Mouse (Mus musculus) myocyte (in vitro differentiated cells): ENCODE measurements around the gene Acsbg1. TPM values are rescaled to one million over a fixed set of nuclear protein-coding genes. Genes with fewer than 3 reads are reported as not detected.

Source experiments
- H3K27me3 ChIP-seq: one replicate; pipeline ENCODE4 v1.6.1; 2011; ENCODE audit not compliant: control insufficient read depth, insufficient read depth, insufficient read length
- H3K36me3 ChIP-seq: one replicate; pipeline ENCODE4 v1.6.1; 2011; ENCODE audit not compliant: control insufficient read depth, insufficient read depth
- H3K4me2 ChIP-seq: one replicate; pipeline ENCODE4 v1.6.1; 2011; ENCODE audit warnings: low read depth, control low read depth
- H3K4me3 ChIP-seq: one replicate; pipeline ENCODE4 v1.5.1; 2011; ENCODE audit warnings: mild to moderate bottlenecking, control low read depth, moderate library complexity
- H3K79me2 ChIP-seq: one replicate; pipeline ENCODE4 v1.6.1; 2011; ENCODE audit not compliant: control insufficient read depth, insufficient read depth
- H3ac ChIP-seq: one replicate; pipeline ENCODE4 v1.6.1; 2011; ENCODE audit not compliant: control insufficient read depth, insufficient read length
- CEBPB ChIP-seq: IDR thresholded peaks from 2 replicates; pipeline ENCODE4 v1.6.1; 2011; ENCODE audit warnings: mild to moderate bottlenecking, moderate library complexity; ENCODE audit not compliant: poor library complexity, insufficient read depth, severe bottlenecking
- E2F4 ChIP-seq: IDR thresholded peaks from one replicate; pipeline ENCODE4 v1.6.1; 2011; ENCODE audit warnings: mild to moderate bottlenecking, control low read depth, moderate library complexity; ENCODE audit not compliant: insufficient read depth
- MAX ChIP-seq: IDR thresholded peaks from one replicate; pipeline ENCODE4 v1.6.1; 2011; ENCODE audit warnings: low read depth, mild to moderate bottlenecking, control low read depth
- MYOD1 ChIP-seq, 3 experiments: IDR thresholded peaks; one replicate each; pipeline ENCODE4 v1.6.1; 2011; ENCODE audit warnings: control low read depth in 2 of 3, low read depth in 2 of 3, mild to moderate bottlenecking in 2 of 3, moderate library complexity in 1 of 3; ENCODE audit not compliant: insufficient read length in 2 of 3, control insufficient read depth in 1 of 3
- MYOG ChIP-seq, 3 experiments: IDR thresholded peaks; one replicate each; pipeline ENCODE4 v1.6.1; 2011; ENCODE audit warnings: control low read depth in 2 of 3, low read depth in 2 of 3, mild to moderate bottlenecking in 2 of 3; ENCODE audit not compliant: insufficient read length in 2 of 3, control insufficient read depth in 1 of 3, insufficient read depth in 1 of 3
- POLR2A ChIP-seq: IDR thresholded peaks from one replicate; pipeline ENCODE4 v1.6.1; 2011; ENCODE audit warnings: low read depth, mild to moderate bottlenecking, control low read depth, moderate library complexity; ENCODE audit not compliant: insufficient read length
- POLR2AphosphoS2 ChIP-seq: IDR thresholded peaks from one replicate; pipeline ENCODE4 v1.6.1; 2011; ENCODE audit warnings: low read depth, control low read depth; ENCODE audit not compliant: insufficient read length
- REST ChIP-seq: IDR thresholded peaks from one replicate; pipeline ENCODE4 v1.6.1; 2011; ENCODE audit warnings: mild to moderate bottlenecking, control low read depth, moderate library complexity; ENCODE audit not compliant: insufficient read depth, insufficient read length
- SRF ChIP-seq: IDR thresholded peaks from one replicate; pipeline ENCODE4 v1.6.1; 2011; ENCODE audit warnings: low read depth; ENCODE audit not compliant: control insufficient read depth, insufficient read length
- TCF12 ChIP-seq: IDR thresholded peaks from one replicate; pipeline ENCODE4 v1.6.1; 2011; ENCODE audit warnings: mild to moderate bottlenecking, control low read depth; ENCODE audit not compliant: poor library complexity, insufficient read depth, severe bottlenecking
- TCF3 ChIP-seq: IDR thresholded peaks from one replicate; pipeline ENCODE4 v1.6.1; 2011; ENCODE audit warnings: low read depth, control low read depth; ENCODE audit not compliant: insufficient read length
- USF1 ChIP-seq: IDR thresholded peaks from one replicate; pipeline ENCODE4 v1.6.1; 2011; ENCODE audit warnings: low read depth, mild to moderate bottlenecking, control low read depth, moderate library complexity
- polyA plus RNA-seq: library from polyadenylated mRNA; unstranded; fragments of >200 nt; fragmentation: generic; extraction: Trizol; gene quantifications from one replicate; pipeline ENCODE4 v1.2.1, GENCODE M21; 2012; ENCODE audit warnings: missing spikeins

Acsbg1 gene
- polyA plus RNA-seq, 1 experiment, result 48.0 TPM

DNA sequence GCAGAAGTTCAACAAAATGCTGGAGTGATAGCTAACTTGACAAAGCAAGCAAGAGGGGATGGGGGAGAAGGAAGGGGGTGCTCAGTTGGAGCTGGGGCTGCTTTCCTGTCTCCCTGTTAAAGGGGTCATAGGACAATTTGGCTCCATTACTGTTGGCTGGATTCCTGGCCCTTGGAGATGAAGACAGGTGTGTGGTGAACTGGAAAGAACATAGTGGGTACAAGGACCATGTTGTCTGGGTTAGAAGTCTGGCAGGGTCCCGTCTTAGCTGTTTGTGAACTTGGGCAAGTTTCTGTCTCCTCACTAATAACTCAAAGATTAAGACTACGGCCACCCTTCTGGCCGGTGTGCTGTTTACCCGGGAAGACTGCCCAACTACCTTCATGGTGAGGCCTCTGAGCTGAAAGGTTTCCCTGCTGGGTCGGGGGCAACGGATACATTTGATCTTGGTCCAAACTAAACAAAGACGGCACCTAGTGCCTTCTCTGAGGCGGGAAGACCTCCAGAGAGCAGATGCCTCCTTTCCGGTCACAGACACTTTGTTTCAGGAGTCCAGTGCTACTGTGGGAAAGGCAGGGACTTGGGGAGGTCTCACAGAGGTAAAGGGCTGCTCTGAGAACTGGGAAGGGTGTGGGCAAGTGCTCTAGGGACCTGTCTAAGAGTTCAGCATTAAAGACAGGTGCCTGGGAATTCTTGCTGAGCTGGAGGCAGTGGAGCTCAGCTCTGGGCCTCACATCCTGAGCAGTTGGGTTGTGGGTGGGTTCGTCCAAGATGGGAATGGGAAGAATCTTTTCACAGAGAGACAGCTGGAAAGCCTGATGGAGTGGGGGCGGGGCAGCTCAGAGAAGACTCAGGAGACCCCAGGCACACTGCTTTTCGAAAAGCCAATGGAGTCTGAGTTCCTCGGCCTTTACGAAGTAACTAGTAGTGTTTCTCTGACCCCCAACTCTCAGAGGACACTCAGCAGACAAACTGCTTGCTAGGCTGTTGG is 25.9 kb upstream of the Acsbg1 start:
- H3K4me2 ChIP-seq, result no peak overlapping the region
- H3K79me2 ChIP-seq, result no peaks in the 10 kb centered on the region
- H3K36me3 ChIP-seq, result no peaks in the 10 kb centered on the region
- TF ChIP-seq POLR2AphosphoS2 (no peak), CEBPB (no peak), USF1 (no peak), SRF (no peak), E2F4 (no peak), REST (no peak), TCF12 (no peak), MYOD1 (IDR thresholded peaks at IDR 0.05; ENCODE audit: control insufficient read depth in 1 of 3, insufficient read length in 2 of 3, low read depth in 2 of 3) (no peak), MYOG (IDR thresholded peaks at IDR 0.05; ENCODE audit: control insufficient read depth in 1 of 3, insufficient read depth in 1 of 3, insufficient read length in 2 of 3, low read depth in 2 of 3) (no peak), MAX (no peak), POLR2A (no peak), TCF3 (no peak)
- H3K27me3 ChIP-seq, result peaks cover 15% of the 10 kb centered on the region
- no peak overlapping the region for H3K4me3 ChIP-seq
- H3ac ChIP-seq, result no peak overlapping the region

DNA sequence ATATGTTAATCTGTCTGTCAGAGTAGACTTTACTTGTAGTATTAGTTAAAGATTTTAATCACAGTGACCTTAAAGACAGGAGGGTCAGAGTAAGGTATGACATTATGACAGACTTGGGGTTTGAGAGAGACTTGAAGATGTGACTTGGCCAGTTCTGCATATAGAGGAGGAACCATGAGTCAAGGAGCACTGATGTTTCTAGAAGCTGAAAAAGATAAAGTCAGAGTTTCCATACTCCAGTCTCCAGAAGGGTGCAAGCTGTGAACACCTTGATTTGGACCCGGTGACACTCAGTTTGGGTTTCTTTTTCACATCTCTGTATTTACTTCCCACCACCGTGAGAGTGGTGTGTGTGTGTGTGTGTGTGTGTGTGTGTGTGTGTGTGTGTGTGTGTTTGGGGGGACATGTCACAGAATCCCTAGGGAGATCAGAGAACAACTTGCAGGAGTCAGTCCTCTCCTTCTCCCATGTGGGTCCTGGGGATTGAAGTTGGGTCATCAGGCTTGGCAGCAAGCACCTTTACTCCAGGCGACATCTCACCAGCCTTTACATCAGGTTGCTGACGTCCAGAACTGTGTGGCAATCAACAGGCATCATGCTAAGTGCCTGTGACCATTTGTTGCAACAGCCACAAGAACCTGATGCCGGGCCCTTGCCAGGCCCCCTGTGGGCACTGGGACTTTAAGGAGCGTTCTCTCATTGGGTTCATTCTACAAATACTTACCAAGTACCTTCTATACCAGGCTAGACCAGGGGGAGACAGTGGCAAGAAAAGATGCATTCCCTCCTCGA is 22.3 kb upstream of the Acsbg1 start:
- no peak overlapping the region for H3K4me3 ChIP-seq
- no peaks in the 10 kb centered on the region for H3K79me2 ChIP-seq
- H3K36me3 ChIP-seq, result no peaks in the 10 kb centered on the region
- H3K4me2 ChIP-seq, result no peak overlapping the region
- TF ChIP-seq TCF12 (no peak), E2F4 (no peak), CEBPB (no peak), TCF3 (no peak), POLR2AphosphoS2 (no peak), POLR2A (no peak), MYOD1 (IDR thresholded peaks at IDR 0.05; ENCODE audit: control insufficient read depth in 1 of 3, insufficient read length in 2 of 3, low read depth in 2 of 3) (no peak), REST (no peak), SRF (no peak)
- H3ac ChIP-seq, result no peak overlapping the region
- peaks cover under 1% of the 10 kb centered on the region for H3K27me3 ChIP-seq

DNA sequence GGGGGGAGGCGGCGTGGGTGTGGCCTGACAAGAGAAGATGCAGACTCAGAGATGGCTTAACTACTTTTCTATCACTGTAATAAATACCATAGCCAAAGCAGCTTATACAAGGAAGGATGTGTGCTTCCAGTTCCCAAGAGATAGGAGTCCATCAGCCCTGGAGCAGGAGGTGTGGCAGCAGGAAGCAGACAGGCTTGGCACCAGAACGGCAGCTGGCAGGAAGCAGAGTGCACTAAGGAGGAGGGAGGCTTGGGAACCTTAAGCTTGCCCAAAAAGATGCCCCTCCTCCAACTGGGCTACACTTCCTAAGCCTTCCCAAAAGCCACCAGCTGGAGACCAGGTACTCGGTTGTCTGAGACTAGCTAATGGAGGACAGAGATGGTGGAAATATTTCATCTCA is 21.2 kb upstream of the Acsbg1 start:
- Histone ChIP-seq H3K36me3 (no peaks in the 10 kb centered on the region), H3K27me3 (no peaks in the 10 kb centered on the region), H3ac (no peak overlapping the region), H3K4me3 (no peak overlapping the region), H3K4me2 (no peak overlapping the region), H3K79me2 (no peaks in the 10 kb centered on the region)
- no peak for TF ChIP-seq REST
- TF ChIP-seq TCF12, result no peak
- TF ChIP-seq SRF, result no peak
- no peak for TF ChIP-seq POLR2A
- TF ChIP-seq E2F4, result no peak
- TF ChIP-seq TCF3, result no peak
- TF ChIP-seq USF1, result no peak
- no peak for TF ChIP-seq POLR2AphosphoS2
- TF ChIP-seq CEBPB, result no peak
- no peak for TF ChIP-seq MAX
- TF ChIP-seq MYOG (IDR thresholded peaks at IDR 0.05; ENCODE audit: control insufficient read depth in 1 of 3, insufficient read depth in 1 of 3, insufficient read length in 2 of 3, low read depth in 2 of 3), result no peak
- no peak for TF ChIP-seq MYOD1 (IDR thresholded peaks at IDR 0.05; ENCODE audit: control insufficient read depth in 1 of 3, insufficient read length in 2 of 3, low read depth in 2 of 3)

DNA sequence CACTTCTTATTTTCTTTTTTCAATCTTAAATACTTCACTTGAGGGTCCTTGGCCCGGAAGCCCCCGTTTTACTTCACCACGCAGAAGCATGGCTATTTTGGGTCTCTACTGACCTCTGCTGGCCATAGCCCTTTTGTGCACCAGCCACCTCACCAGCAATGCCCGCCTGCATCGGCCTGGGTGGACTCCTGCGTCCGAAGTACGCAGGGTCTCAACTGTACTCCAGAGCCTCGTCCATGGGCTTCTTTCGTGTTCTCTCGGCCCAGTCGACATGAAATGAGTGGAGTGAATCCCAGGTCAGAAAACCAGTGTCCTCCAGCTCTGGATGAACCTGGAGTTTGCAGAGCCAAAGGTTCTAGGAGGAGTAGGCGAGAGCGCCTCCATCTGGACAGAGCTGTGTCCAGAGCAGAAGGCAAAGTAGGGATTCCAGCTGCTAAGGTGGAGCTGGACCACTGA is 14.9 kb upstream of the Acsbg1 start:
- Histone ChIP-seq H3K4me3 (no peak overlapping the region), H3K4me2 (peak overlapping the region; percentile 93), H3K79me2 (no peaks in the 10 kb centered on the region), H3ac (no peak overlapping the region), H3K36me3 (no peaks in the 10 kb centered on the region), H3K27me3 (no peaks in the 10 kb centered on the region)
- TF ChIP-seq POLR2AphosphoS2 (no peak), MAX (no peak), POLR2A (no peak), CEBPB (no peak), MYOG (IDR thresholded peaks at IDR 0.05; ENCODE audit: control insufficient read depth in 1 of 3, insufficient read depth in 1 of 3, insufficient read length in 2 of 3, low read depth in 2 of 3) (no peak)
